Mouse (Mus musculus) neural tube, embryonic 14.5 days (tissue): Measurements from ENCODE around the gene Bcap29. TPM values are rescaled to one million over a fixed set of nuclear protein-coding genes. Genes with fewer than 3 reads are reported as not detected.
"Not testable (repeated sequence)": the region's sequence is repeated elsewhere in the genome, so short reads cannot be mapped to it uniquely, and the experiment has no call there.

Source experiments
- ATAC-seq: fragments of 200-750 bp; cut with Nextera tagmentation; 2 replicates; pipeline ENCODE4 v1.8.0; 2017; ENCODE audit warnings: low read depth, mild to moderate bottlenecking, moderate TSS enrichment, moderate library complexity
- H3K27ac ChIP-seq: fragments of 300-500 bp; sonication (generic); 2 replicates; pipeline ENCODE4 v1.5.1; 2014; ENCODE audit warnings: low read depth, mild to moderate bottlenecking, control low read depth, low read length, moderate library complexity, mixed read lengths
- H3K27me3 ChIP-seq: fragments of 300-500 bp; sonication (generic); 2 replicates; pipeline ENCODE4 v1.6.1; 2014; ENCODE audit warnings: low read length; ENCODE audit not compliant: control insufficient read depth, insufficient read depth
- H3K36me3 ChIP-seq: fragments of 300-500 bp; sonication (generic); 2 replicates; pipeline ENCODE4 v1.6.1; 2014; ENCODE audit warnings: low read length, mixed read lengths; ENCODE audit not compliant: control insufficient read depth, insufficient read depth
- H3K4me1 ChIP-seq: fragments of 300-500 bp; sonication (generic); 2 replicates; pipeline ENCODE4 v1.6.1; 2014; ENCODE audit warnings: low read length; ENCODE audit not compliant: control insufficient read depth, insufficient read depth
- H3K4me2 ChIP-seq: fragments of 300-500 bp; sonication (generic); 2 replicates; pipeline ENCODE4 v1.6.1; 2014; ENCODE audit warnings: mild to moderate bottlenecking, low read depth, low read length, control low read depth
- H3K4me3 ChIP-seq: fragments of 300-500 bp; sonication (generic); 2 replicates; pipeline ENCODE4 v1.5.1; 2014; ENCODE audit warnings: low read depth, low read length, control low read depth, mixed read lengths
- H3K9ac ChIP-seq: fragments of 300-500 bp; sonication (generic); replicated peaks from 2 replicates; pipeline ENCODE4 v1.6.1; 2014; ENCODE audit warnings: low read depth, mild to moderate bottlenecking, control low read depth, low read length, mixed read lengths
- H3K9me3 ChIP-seq: fragments of 300-500 bp; sonication (generic); 2 replicates; pipeline ENCODE4 v1.6.1; 2016; ENCODE audit warnings: low read length; ENCODE audit not compliant: control insufficient read depth
- WGBS: fragments of 180-500 bp; shearing (Covaris S2); extraction: QIAGEN DNeasy Blood & Tissue Kit; methylation state at CpG from one replicate; pipeline ENCODE4 v1.1.7; 2014; 5-methylcytosine and 5-hydroxymethylcytosine counted together
- polyA plus RNA-seq: library from polyadenylated mRNA; unstranded; fragments of >200 nt; fragmentation: Nextera tagmentation; extraction: Ambion mirVana; gene quantifications from 2 replicates; pipeline ENCODE4 v1.2.1, GENCODE M21; 2014

Gene Bcap29
- polyA plus RNA-seq, 1 experiment from 2014 or later: 33.7 TPM

DNA sequence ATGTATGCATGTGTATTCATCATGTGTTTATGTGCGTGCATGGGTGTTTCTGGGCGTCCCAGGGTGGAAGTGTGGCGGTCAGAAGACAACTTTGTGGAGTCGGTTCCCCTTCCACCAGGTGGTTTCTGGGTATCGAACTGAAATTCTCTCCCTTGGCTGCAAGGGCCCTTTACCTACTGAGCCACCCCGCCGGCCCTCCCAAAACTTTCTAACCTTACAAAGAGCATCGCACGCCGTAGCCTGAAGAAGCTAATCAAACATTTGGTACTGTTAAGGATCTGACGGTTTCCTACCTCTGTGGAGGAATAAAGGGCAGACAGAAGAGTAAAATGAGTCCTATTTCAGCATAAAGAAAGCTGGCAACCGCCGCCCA, 502 bp downstream of the Bcap29 start:
- peaks cover 7% of the 10 kb centered on the region for H3K4me1 ChIP-seq
- H3K9ac ChIP-seq: peak overlapping the region; percentile 68
- 10% methylated on average over 13 of the region's 13 CpGs for WGBS
- peak overlapping the region; percentile 75 for H3K4me2 ChIP-seq
- no peaks in the 10 kb centered on the region for H3K27me3 ChIP-seq
- H3K9me3 ChIP-seq: no peaks in the 10 kb centered on the region
- no peaks in the 10 kb centered on the region for H3K36me3 ChIP-seq
- H3K27ac ChIP-seq: peak overlapping the region; percentile 24; the same call in 1 of the 2 replicates
- ATAC-seq: peak; percentile 39
- peak overlapping the region; percentile 58 for H3K4me3 ChIP-seq

DNA sequence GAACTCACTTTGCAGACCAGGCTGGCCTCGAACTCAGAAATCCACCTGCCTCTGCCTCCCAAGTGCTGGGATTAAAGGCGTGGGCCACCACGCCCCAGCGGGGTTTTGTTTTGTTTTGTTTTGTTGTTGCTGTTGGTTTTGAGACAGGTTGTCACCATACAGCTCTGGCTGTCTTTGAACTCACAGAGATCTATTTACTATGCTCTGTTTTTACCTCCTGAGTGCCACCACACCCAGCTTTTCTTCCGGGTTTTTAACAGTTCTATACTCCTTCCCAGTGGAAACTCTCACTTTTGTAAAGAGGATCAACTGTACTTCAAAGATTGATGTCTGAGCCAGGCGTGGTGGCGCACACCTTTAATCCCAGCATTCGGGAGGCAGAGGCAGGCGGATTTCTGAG, 6.1 kb downstream of the Bcap29 start:
- not testable (repeated sequence) for H3K4me3 ChIP-seq, ATAC-seq
- 93% methylated on average over 9 of the region's 9 CpGs for WGBS

DNA sequence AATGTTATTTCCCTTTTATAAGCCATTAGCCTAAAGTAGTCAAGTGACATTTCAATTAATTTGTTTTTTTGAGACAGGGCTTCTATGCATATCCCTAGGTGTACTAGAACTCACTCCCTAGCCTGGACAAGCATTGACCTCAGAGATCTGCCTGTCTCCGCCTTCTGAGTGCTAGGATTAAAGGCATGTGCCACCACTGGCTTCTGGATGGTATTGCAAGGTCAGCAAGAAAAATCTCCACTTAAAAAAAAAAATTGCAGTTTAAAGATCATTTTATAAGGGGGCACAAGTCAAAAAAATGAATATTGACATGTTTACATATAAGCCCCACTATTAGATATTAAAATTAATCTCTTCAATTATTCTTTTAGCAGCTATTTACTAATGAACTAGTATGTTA, 9.4 kb downstream of the Bcap29 start:
- Histone ChIP-seq H3K27ac (no peak overlapping the region), H3K4me2 (no peak overlapping the region), H3K9ac (no peak overlapping the region), H3K27me3 (no peaks in the 10 kb centered on the region), H3K4me3 (no peak overlapping the region), H3K4me1 (no peaks in the 10 kb centered on the region), H3K9me3 (no peaks in the 10 kb centered on the region), H3K36me3 (no peaks in the 10 kb centered on the region)
- ATAC-seq: no peak
- 97% methylated on average over 1 of the region's 1 CpGs for WGBS

More for the DNA sequence above, 6.1 kb downstream of the Bcap29 start:
- H3K4me1 ChIP-seq, H3K4me2 ChIP-seq, H3K9me3 ChIP-seq, H3K9ac ChIP-seq, H3K27me3 ChIP-seq, H3K27ac ChIP-seq, H3K36me3 ChIP-seq: not testable (repeated sequence)

DNA sequence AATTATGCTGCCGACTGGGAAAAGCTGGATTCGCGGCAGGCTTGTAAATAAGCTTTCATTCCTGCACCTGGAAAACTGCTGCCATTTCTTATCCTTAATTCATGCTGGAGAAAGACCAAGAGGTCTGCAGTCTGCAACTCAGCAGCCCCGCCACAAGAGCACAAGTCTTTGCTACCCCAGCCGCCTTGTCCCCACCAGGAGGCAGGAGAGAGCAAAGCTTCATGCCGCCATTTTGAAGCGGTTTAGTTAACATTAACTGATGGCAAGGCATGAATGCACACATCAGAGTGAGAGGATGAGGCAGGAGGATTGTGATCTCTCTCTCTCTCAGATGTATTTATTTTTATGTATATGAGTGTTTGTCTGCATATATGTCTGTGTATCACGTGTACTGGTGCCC, 14.4 kb downstream of the Bcap29 start:
- no peak overlapping the region for H3K4me2 ChIP-seq
- no peaks in the 10 kb centered on the region for H3K4me1 ChIP-seq
- H3K27ac ChIP-seq: no peak overlapping the region
- no peak overlapping the region for H3K9ac ChIP-seq
- no peaks in the 10 kb centered on the region for H3K27me3 ChIP-seq
- H3K4me3 ChIP-seq: no peak overlapping the region
- H3K9me3 ChIP-seq: no peaks in the 10 kb centered on the region
- 86% methylated on average over 8 of the region's 8 CpGs for WGBS
- no peaks in the 10 kb centered on the region for H3K36me3 ChIP-seq
- ATAC-seq: no peak

DNA sequence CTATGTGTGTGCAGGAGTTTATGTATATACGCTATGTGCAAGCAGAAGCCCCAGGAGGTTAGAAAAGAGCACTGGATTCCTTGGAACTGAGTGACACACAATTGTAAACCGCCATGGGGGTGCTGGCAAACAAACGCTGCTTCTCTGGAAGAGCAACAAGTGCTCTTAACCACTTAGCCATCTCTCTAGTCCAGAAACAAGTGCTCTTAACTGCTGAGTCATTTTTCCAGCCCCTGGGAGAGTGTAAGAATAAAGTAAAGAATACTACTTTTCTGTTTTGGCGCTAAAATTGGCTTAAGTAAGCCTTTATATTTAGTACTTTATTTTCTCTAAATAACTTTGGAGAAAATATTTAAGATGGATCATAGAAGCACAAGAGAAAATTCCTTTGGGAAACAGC, 21.1 kb downstream of the Bcap29 start:
- Histone ChIP-seq H3K27ac (no peak overlapping the region), H3K4me3 (no peak overlapping the region), H3K9ac (no peak overlapping the region), H3K4me1 (no peaks in the 10 kb centered on the region), H3K9me3 (no peaks in the 10 kb centered on the region), H3K4me2 (no peak overlapping the region), H3K27me3 (no peaks in the 10 kb centered on the region), H3K36me3 (no peaks in the 10 kb centered on the region)
- WGBS: 63% methylated on average over 4 of the region's 4 CpGs
- no peak for ATAC-seq

DNA sequence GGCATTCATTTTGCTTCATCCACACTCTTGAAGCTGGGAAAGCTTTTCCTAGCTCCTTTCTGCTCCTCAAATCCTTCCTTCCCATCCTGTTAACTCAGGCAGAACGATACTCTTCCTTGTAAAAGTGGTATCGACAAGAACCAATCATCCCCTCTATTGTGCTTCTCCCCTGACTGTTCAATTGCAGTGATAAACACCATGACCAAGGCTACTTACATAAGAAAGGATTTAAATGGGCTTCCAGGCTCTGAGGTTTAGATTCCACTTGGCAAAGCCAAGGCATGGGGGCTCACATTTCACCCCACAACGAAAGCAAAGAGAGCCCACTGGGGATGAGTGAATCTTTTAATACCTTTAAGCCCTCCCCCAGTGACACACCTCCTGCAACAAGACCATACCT, 26.3 kb downstream of the Bcap29 start:
- Histone ChIP-seq H3K27ac (no peak overlapping the region), H3K27me3 (no peaks in the 10 kb centered on the region), H3K9me3 (no peaks in the 10 kb centered on the region), H3K4me2 (no peak overlapping the region), H3K4me3 (no peak overlapping the region), H3K9ac (no peak overlapping the region), H3K4me1 (no peaks in the 10 kb centered on the region), H3K36me3 (no peaks in the 10 kb centered on the region)
- no peak for ATAC-seq
- 5% methylated on average over 3 of the region's 3 CpGs for WGBS

DNA sequence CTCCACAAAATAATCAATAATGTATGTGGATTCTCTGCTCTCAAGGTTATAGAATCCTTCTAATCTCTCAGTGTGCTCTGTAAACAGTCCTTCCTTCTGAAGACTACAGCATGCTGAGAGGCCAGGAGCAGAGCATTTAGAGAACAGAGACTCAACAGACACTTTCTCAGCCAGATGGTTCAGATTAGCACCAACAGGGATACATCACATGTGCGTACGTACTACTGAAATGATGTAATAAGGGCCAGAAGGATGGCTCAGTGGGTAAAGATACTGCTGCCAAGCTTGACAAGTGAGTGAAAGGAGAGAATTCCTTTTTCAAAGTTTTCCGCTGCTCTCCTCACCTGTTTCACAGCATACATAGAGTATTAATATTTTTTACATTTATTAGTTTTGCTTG, 29.6 kb downstream of the Bcap29 start:
- H3K27ac ChIP-seq: no peak overlapping the region
- WGBS: 86% methylated on average over 3 of the region's 3 CpGs
- H3K9ac ChIP-seq: no peak overlapping the region
- no peaks in the 10 kb centered on the region for H3K9me3 ChIP-seq
- no peak for ATAC-seq
- no peak overlapping the region for H3K4me3 ChIP-seq
- no peak overlapping the region for H3K4me2 ChIP-seq
- no peaks in the 10 kb centered on the region for H3K4me1 ChIP-seq
- H3K36me3 ChIP-seq: no peaks in the 10 kb centered on the region
- H3K27me3 ChIP-seq: no peaks in the 10 kb centered on the region

DNA sequence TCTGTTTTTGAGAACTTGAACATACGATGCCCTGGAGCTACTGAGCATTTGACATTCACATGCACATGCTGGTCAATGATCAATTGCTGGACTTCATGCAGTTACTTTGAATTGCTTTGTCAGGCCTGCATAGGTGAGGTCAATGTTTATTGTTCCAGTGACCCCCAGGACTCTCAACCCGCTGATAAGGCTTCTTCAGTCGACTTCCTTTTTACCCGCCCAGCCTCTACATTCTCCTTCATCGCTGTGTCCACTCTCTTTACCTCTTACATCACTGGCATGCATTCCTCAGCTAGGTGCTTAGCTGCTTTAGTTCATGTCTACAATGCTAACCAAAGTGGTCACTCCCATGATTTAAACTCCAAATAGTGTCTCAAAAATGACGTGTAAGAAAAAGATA, 30.9 kb downstream of the Bcap29 start:
- no peaks in the 10 kb centered on the region for H3K9me3 ChIP-seq
- H3K4me2 ChIP-seq: no peak overlapping the region
- no peak overlapping the region for H3K27ac ChIP-seq
- no peaks in the 10 kb centered on the region for H3K27me3 ChIP-seq
- 72% methylated on average over 6 of the region's 6 CpGs for WGBS
- no peaks in the 10 kb centered on the region for H3K4me1 ChIP-seq
- ATAC-seq: no peak
- no peak overlapping the region for H3K4me3 ChIP-seq
- no peaks in the 10 kb centered on the region for H3K36me3 ChIP-seq
- H3K9ac ChIP-seq: no peak overlapping the region

DNA sequence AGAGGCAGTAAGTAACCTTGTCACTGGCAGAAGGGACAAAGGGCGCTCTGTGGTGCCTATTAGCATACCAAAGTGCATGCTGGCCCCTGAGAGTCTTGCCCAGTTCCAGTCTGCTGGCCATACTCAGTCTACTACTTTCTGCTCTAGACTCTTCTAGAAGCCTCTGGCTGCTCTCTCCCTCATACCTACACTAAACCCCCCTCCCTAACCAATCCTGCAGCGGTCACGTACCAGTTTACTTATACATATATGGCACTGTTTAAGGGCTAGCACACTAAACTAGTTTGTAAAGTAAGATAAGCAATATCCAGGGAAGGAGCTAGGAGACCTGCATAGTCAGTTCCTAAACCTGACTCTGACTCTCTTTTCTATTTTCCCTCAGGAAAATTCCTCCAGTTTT, 40.2 kb downstream of the Bcap29 start:
- ATAC-seq: no peak

DNA sequence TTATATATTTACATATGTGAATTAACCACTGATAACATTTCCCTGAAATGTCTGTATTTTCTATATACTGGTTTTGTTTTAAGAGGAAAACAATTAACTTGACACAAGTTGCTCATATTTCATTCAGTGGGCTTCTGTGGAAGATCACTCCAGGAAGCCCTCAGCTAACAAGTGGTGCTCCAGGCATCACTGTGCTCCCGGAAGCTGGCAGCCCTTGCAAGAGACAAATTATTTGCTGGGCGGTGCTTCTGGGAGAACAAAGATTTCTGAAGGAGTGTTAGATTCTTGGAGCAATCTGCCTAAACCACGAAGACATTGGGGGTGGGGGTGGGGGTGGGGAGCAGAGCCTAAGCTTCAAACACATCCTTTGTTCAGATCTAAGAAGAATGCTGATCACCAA, 42.4 kb downstream of the Bcap29 start:
- no peaks in the 10 kb centered on the region for H3K27me3 ChIP-seq
- H3K9ac ChIP-seq: no peak overlapping the region
- 35% methylated on average over 3 of the region's 3 CpGs for WGBS
- H3K4me1 ChIP-seq: no peaks in the 10 kb centered on the region
- no peak for ATAC-seq
- no peak overlapping the region for H3K27ac ChIP-seq
- H3K4me2 ChIP-seq: no peak overlapping the region
- no peak overlapping the region for H3K4me3 ChIP-seq
- no peaks in the 10 kb centered on the region for H3K9me3 ChIP-seq
- no peaks in the 10 kb centered on the region for H3K36me3 ChIP-seq

More for the DNA sequence above, 40.2 kb downstream of the Bcap29 start:
- Histone ChIP-seq H3K36me3 (no peaks in the 10 kb centered on the region), H3K27me3 (no peaks in the 10 kb centered on the region), H3K27ac (no peak overlapping the region), H3K4me2 (no peak overlapping the region), H3K4me3 (no peak overlapping the region), H3K4me1 (no peaks in the 10 kb centered on the region), H3K9ac (no peak overlapping the region), H3K9me3 (no peaks in the 10 kb centered on the region)
- WGBS: 72% methylated on average over 3 of the region's 3 CpGs
